Mouse (Mus musculus) kidney, embryonic 14.5 days (tissue): ENCODE results near the gene Gm27029. TPM values are rescaled to one million over a fixed set of nuclear protein-coding genes. Genes with fewer than 3 reads are reported as not detected.

Experiments used
- ATAC-seq: fragments of 200-750 bp; cut with Nextera tagmentation; 2 replicates; pipeline ENCODE4 v1.8.0; 2017; ENCODE audit warnings: moderate number of reproducible peaks, mild to moderate bottlenecking, moderate TSS enrichment, moderate library complexity; ENCODE audit not compliant: low FRiP score, low TSS enrichment
- H3K27ac ChIP-seq: fragments of 300-500 bp; sonication (generic); 2 replicates; pipeline ENCODE4 v1.5.1; 2014; ENCODE audit warnings: low read depth, mild to moderate bottlenecking, low read length, moderate library complexity, mixed read lengths
- H3K27me3 ChIP-seq: fragments of 300-500 bp; sonication (generic); 2 replicates; pipeline ENCODE4 v1.6.1; 2014; ENCODE audit warnings: mild to moderate bottlenecking, low read length; ENCODE audit not compliant: control insufficient read depth, insufficient read depth
- H3K36me3 ChIP-seq: fragments of 300-500 bp; sonication (generic); 2 replicates; pipeline ENCODE4 v1.6.1; 2014; ENCODE audit warnings: low read length, mixed read lengths; ENCODE audit not compliant: control insufficient read depth, insufficient read depth
- H3K4me1 ChIP-seq: fragments of 300-500 bp; sonication (generic); 2 replicates; pipeline ENCODE4 v1.6.1; 2014; ENCODE audit warnings: low read length, mixed read lengths; ENCODE audit not compliant: control insufficient read depth, insufficient read depth
- H3K4me2 ChIP-seq: fragments of 300-500 bp; sonication (generic); replicated peaks from 2 replicates; pipeline ENCODE4 v1.6.1; 2014; ENCODE audit warnings: low read depth, mild to moderate bottlenecking, low read length
- H3K4me3 ChIP-seq: fragments of 300-500 bp; sonication (generic); 2 replicates; pipeline ENCODE4 v1.5.1; 2014; ENCODE audit warnings: mild to moderate bottlenecking, low read length
- H3K9ac ChIP-seq: fragments of 300-500 bp; sonication (generic); 2 replicates; pipeline ENCODE4 v1.6.1; 2014; ENCODE audit warnings: low read depth, mild to moderate bottlenecking, low read length, moderate library complexity
- H3K9me3 ChIP-seq: fragments of 300-500 bp; sonication (generic); 2 replicates; pipeline ENCODE4 v1.6.1; 2016; ENCODE audit warnings: low read length; ENCODE audit not compliant: control insufficient read depth
- WGBS: fragments of 180-500 bp; shearing (Covaris S2); extraction: QIAGEN DNeasy Blood & Tissue Kit; methylation state at CpG from one replicate; pipeline ENCODE4 v1.1.7; 2014; 5-methylcytosine and 5-hydroxymethylcytosine counted together
- polyA plus RNA-seq: library from polyadenylated mRNA; unstranded; fragments of >200 nt; fragmentation: Nextera tagmentation; extraction: Ambion mirVana; gene quantifications from 2 replicates; pipeline ENCODE4 v1.2.1, GENCODE M21; 2014

Gene Gm27029
- polyA plus RNA-seq, 1 experiment from 2014 or later, result 11.5 TPM

DNA sequence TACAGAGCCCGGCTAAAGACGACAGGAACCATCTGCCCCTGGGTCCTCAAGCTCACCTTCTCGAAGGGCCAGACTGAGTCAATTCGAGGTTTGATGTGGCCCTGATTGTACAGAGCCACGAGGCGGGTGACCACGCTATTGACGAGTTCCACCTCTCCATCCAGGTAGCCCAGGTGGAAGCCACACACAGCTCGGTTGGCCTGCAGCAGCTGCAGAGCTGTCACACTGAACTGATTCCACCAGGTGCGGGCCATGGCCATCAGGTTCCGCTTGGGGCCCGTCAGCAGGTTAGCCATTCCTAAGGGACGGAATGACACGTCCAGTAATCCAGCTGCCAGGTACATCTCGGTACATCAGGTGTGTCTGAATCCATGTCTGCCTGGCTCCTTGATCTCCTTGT is 35.7 kb upstream of the Gm27029 start:
- H3K4me1 ChIP-seq, result peaks cover 38% of the 10 kb centered on the region
- H3K27me3 ChIP-seq, result no peaks in the 10 kb centered on the region
- no peak overlapping the region for H3K9ac ChIP-seq
- H3K36me3 ChIP-seq, result peaks cover 19% of the 10 kb centered on the region; the same call in 1 of the 2 replicates
- H3K9me3 ChIP-seq, result no peaks in the 10 kb centered on the region
- no peak overlapping the region for H3K4me3 ChIP-seq
- 76% methylated on average over 15 of the region's 15 CpGs for WGBS
- no peak for ATAC-seq
- H3K27ac ChIP-seq, result no peak overlapping the region
- no peak overlapping the region for H3K4me2 ChIP-seq

DNA sequence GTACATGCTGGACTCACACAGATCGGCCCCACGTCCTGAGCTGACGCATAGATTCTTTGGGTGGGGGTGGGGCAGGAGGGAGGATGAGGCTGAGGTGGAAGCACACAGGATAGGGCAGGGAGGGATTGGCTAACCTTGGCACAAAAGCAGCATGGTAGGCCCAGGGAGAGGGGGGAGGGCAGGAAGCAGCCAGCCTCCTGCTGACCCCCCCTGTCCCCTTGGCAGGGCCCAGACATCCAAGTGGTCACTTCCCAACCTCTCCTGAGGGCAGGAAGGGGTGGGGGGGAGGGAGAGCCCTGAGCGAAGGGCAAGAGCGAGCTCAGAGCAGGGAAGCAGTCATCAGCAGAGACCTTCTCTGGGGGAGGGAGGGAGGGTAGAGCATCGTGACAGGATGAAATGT is 35.1 kb upstream of the Gm27029 start:
- Histone ChIP-seq H3K4me1 (peaks cover 38% of the 10 kb centered on the region), H3K4me3 (no peak overlapping the region), H3K9me3 (no peaks in the 10 kb centered on the region), H3K27ac (no peak overlapping the region), H3K27me3 (no peaks in the 10 kb centered on the region), H3K36me3 (peaks cover 19% of the 10 kb centered on the region; the same call in 1 of the 2 replicates), H3K4me2 (no peak overlapping the region), H3K9ac (0 out of 2 replicates have a peak overlapping the region, but pooled peaks have one; percentile 1)
- 15% methylated on average over 3 of the region's 6 CpGs for WGBS
- ATAC-seq, result peak; percentile 36; the same call in 1 of the 2 replicates

DNA sequence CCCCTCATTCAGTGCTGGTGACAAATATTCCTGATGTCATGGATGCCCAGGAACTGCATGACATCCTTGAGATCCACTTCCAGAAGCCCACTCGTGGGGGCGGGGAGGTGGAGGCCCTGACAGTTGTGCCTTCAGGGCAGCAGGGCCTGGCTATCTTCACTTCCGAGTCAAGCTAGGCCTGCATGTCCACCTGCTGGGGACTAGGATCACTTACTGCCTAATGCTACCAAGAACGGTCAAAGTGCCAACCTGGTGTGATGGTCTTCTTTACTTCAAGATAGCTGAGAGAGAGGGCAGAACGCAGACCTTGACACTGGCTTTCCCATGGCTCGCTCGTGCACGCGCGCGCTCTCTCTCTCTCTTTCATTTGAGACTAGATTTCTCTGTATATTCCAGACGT is 33.6 kb upstream of the Gm27029 start:
- H3K4me1 ChIP-seq, result peaks cover 32% of the 10 kb centered on the region
- H3K27me3 ChIP-seq, result no peaks in the 10 kb centered on the region
- H3K4me3 ChIP-seq, result no peak overlapping the region
- H3K27ac ChIP-seq, result no peak overlapping the region
- H3K9ac ChIP-seq, result no peak overlapping the region
- 84% methylated on average over 12 of the region's 12 CpGs for WGBS
- ATAC-seq, result no peak
- peaks cover 19% of the 10 kb centered on the region; the same call in 1 of the 2 replicates for H3K36me3 ChIP-seq
- H3K9me3 ChIP-seq, result no peaks in the 10 kb centered on the region
- no peak overlapping the region for H3K4me2 ChIP-seq

DNA sequence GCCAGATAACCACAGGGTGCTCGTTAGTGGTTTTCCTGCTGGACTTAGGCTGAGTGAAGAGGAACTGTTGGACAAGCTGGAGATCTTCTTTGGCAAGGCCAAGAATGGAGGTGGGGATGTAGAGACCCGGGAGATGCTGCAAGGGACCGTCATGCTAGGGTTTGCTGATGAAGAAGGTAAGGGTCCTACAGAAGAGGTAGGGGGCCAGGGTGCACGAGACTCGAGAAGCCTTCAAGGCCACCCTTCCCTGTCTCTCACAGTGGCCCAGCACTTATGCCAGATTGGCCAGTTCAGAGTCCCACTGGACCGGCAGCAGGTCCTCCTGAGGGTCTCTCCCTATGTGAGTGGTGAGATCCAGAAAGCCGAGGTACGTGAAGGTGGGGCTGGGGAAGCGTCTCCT is 33.0 kb upstream of the Gm27029 start:
- ATAC-seq, result no peak
- no peak overlapping the region for H3K4me2 ChIP-seq
- peaks cover 26% of the 10 kb centered on the region for H3K4me1 ChIP-seq
- H3K4me3 ChIP-seq, result no peak overlapping the region
- no peaks in the 10 kb centered on the region for H3K9me3 ChIP-seq
- no peak overlapping the region for H3K9ac ChIP-seq
- peaks cover 19% of the 10 kb centered on the region; the same call in 1 of the 2 replicates for H3K36me3 ChIP-seq
- H3K27me3 ChIP-seq, result no peaks in the 10 kb centered on the region
- no peak overlapping the region for H3K27ac ChIP-seq
- WGBS, result 89% methylated on average over 9 of the region's 9 CpGs

DNA sequence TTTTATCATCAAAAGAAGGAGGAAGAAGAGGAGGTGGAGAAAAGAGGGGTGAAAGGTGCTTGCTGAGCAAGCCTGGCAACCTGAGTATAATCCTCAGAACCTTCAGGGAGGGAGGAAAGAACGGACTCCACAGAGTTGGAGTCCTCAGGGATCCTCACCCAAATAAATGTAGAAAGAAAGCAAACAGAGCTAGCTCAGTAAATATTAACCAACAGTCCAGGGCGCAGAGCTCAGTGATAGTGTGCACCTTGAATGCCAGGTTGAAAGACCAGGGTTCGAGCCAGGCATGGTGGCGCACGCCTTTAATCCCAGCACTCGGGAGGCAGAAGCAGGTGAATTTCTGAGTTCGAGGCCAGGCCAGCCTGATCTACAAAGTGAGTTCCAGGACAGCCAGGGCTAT is 31.0 kb upstream of the Gm27029 start:
- Histone ChIP-seq H3K27me3 (no peaks in the 10 kb centered on the region), H3K4me3 (no peak overlapping the region), H3K27ac (no peak overlapping the region), H3K9ac (no peak overlapping the region), H3K9me3 (no peaks in the 10 kb centered on the region), H3K4me1 (peaks cover 19% of the 10 kb centered on the region), H3K36me3 (peaks cover 11% of the 10 kb centered on the region; the same call in 1 of the 2 replicates), H3K4me2 (no peak overlapping the region)
- whole genome bisulfite sequencing, result 88% methylated on average over 7 of the region's 7 CpGs
- no peak for ATAC-seq

DNA sequence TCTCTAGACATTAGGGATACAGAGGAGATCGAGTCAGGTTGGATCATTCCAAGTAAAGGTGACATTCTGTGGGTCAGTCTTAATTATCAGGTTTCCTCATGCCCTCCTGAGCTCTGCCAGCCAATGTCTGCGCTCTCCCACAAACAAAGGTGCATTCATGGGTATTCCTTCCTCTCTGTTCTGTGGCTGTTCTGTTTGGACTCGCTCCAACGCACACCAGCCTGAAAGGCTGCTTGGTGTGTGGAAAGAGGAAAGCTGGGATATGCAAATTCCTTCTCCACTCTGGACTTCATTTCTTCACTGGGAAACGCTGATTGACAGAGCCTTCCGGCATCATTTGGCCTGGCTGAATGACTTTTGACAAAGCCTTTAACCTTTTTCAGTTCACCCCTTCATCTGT is 30.1 kb upstream of the Gm27029 start:
- peaks cover 13% of the 10 kb centered on the region for H3K4me1 ChIP-seq
- H3K36me3 ChIP-seq, result peaks cover 5% of the 10 kb centered on the region; the same call in 1 of the 2 replicates
- 50% methylated on average over 6 of the region's 6 CpGs for WGBS
- 0 out of 2 replicates have a peak, but pooled peaks have one; percentile 55 for ATAC-seq
- no peak overlapping the region for H3K4me3 ChIP-seq
- no peak overlapping the region for H3K4me2 ChIP-seq
- no peak overlapping the region for H3K9ac ChIP-seq
- no peak overlapping the region; the same call in 1 of the 2 replicates for H3K27ac ChIP-seq
- H3K27me3 ChIP-seq, result no peaks in the 10 kb centered on the region
- no peaks in the 10 kb centered on the region for H3K9me3 ChIP-seq

DNA sequence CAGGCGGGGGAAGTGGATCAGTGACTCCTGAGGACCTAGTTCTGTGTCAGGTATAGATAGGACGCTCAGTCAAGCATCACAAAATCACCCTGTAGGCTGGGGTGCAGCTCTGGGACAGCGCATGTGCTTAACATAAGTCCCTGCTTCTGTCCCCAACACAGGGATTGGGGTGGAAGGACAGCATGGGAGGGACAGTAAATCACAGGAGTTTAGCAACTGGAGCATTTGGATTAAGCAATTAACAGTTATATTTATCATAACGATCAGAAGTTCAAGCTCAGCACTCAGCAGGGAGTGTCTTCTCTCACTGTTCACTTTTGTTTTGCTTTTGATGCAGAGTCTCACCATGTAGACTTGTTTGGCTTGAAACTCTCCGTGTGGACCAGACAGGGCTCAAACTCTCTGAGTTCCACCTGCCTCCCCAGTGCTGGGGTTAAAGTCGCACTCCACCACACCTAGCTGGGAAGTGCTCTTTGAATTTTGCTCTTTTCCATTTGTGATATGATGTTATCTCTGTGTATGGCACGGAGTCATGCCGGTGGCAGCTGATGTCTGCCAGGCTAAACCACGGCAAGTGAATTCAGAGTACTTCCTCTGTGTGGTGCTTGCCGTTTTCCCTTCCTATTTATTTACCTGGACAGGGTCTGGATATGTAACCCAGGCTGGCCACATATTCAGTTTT is 27.6 kb upstream of the Gm27029 start:
- Histone ChIP-seq H3K27ac (no peak overlapping the region), H3K27me3 (no peaks in the 10 kb centered on the region), H3K4me2 (no peak overlapping the region), H3K4me1 (peaks cover 9% of the 10 kb centered on the region), H3K4me3 (no peak overlapping the region), H3K36me3 (no peaks in the 10 kb centered on the region), H3K9me3 (no peaks in the 10 kb centered on the region), H3K9ac (no peak overlapping the region)
- no peak for ATAC-seq
- 61% methylated on average over 10 of the region's 10 CpGs for WGBS

DNA sequence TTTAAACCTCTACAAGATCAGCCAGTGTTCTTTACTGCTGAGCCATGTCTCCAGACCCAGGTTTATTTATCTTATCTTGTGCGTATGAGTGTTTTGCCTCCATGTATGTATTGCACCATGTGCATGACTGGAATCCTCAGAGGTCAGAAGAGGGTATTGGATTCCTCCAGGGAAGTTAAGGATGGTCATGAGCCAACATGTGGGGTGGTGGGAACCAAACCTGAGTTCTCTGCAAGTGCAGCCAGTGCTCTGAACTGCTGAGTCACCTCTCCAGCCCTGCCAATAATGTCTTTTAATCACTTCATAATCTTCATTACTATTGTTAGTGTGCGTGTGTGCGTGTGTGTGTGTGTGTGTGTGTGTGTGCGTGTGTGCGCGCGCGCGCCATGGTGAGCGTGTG is 26.9 kb upstream of the Gm27029 start:
- Histone ChIP-seq H3K4me1 (peaks cover 9% of the 10 kb centered on the region), H3K27ac (no peak overlapping the region), H3K4me3 (no peak overlapping the region), H3K4me2 (no peak overlapping the region), H3K27me3 (no peaks in the 10 kb centered on the region), H3K36me3 (no peaks in the 10 kb centered on the region), H3K9me3 (no peaks in the 10 kb centered on the region), H3K9ac (no peak overlapping the region)
- no peak for ATAC-seq
- 91% methylated on average over 10 of the region's 10 CpGs for WGBS

GRCm38 (mm10) chr11:101450394-101450793 is 25.8 kb upstream of the Gm27029 start:
- no peaks in the 10 kb centered on the region for H3K27me3 ChIP-seq
- peaks cover 9% of the 10 kb centered on the region for H3K4me1 ChIP-seq
- peaks cover 6% of the 10 kb centered on the region; the same call in 1 of the 2 replicates for H3K36me3 ChIP-seq
- H3K9me3 ChIP-seq, result no peaks in the 10 kb centered on the region
- no peak for ATAC-seq
- 80% methylated on average over 3 of the region's 3 CpGs for WGBS
- H3K4me2 ChIP-seq, result no peak overlapping the region
- no peak overlapping the region for H3K27ac ChIP-seq
- no peak overlapping the region for H3K4me3 ChIP-seq
- no peak overlapping the region for H3K9ac ChIP-seq
